Mouse (Mus musculus) lung, postnatal 0 days (tissue): ENCODE data around the gene Bsg.

ENCODE experiments used
- CTCF ChIP-seq: IDR thresholded peaks from 2 replicates; pipeline ENCODE4 v1.5.1; 2016; ENCODE audit warnings: antibody characterized with exemption, mild to moderate bottlenecking
- EP300 ChIP-seq: IDR thresholded peaks from 2 replicates; pipeline ENCODE4 v1.6.1; 2016; ENCODE audit warnings: antibody characterized with exemption, mild to moderate bottlenecking, control low read depth

GRCm38 (mm10) chr10:79712029-79712428 lies 7.7 kb downstream of the Bsg start:
- peak; percentile 55 for TF ChIP-seq CTCF
- TF ChIP-seq EP300: no peak
